Mouse (Mus musculus) adipocyte (in vitro differentiated cells): ENCODE measurements around the gene Scamp4.
"Not testable (repeated sequence)": the region's sequence is repeated elsewhere in the genome, so short reads cannot be mapped to it uniquely, and the experiment has no call there.

Experiments
- DNase-seq: peaks from one replicate; pipeline ENCODE4 v3.0.0-alpha.2; 2016; ENCODE audit warnings: low spot score

The Scamp4 gene

GRCm38 (mm10) chr10:80578131-80578750, 24.4 kb upstream of the Scamp4 start:
- DNase-seq, result peak; percentile 83

- DNase-seq, result peak; percentile 77
Observed at GRCm38 (mm10) chr10:80578911-80579310, 23.8 kb upstream of the Scamp4 start.

GRCm38 (mm10) chr10:80583047-80583446, 19.6 kb upstream of the Scamp4 start:
- DNase-seq, result no peak

- DNase-seq, result no peak
Observed at GRCm38 (mm10) chr10:80584045-80584488, 18.6 kb upstream of the Scamp4 start.

- no peak for DNase-seq
Observed at GRCm38 (mm10) chr10:80584642-80585552, 17.8 kb upstream of the Scamp4 start.

- DNase-seq, result no peak
Observed at GRCm38 (mm10) chr10:80585581-80585980, 17.1 kb upstream of the Scamp4 start.

GRCm38 (mm10) chr10:80586407-80587304, 16.0 kb upstream of the Scamp4 start:
- DNase-seq, result no peak

- no peak for DNase-seq
Observed at GRCm38 (mm10) chr10:80587305-80587657, 15.4 kb upstream of the Scamp4 start.

- DNase-seq, result peak; percentile 30
Observed at GRCm38 (mm10) chr10:80589127-80589878, 13.4 kb upstream of the Scamp4 start.

GRCm38 (mm10) chr10:80589879-80590854, 12.5 kb upstream of the Scamp4 start, which contains the start of gene Abhd17a:
Gene Abhd17a (minus strand): TSS chr10:80590341.
- DNase-seq, result peak; percentile 98

GRCm38 (mm10) chr10:80596318-80596717, 6.4 kb upstream of the Scamp4 start:
- DNase-seq, result no peak

GRCm38 (mm10) chr10:80603364-80603763, 692 bp downstream of the Scamp4 start:
- no peak for DNase-seq

GRCm38 (mm10) chr10:80604001-80604509, 1.4 kb downstream of the Scamp4 start:
- DNase-seq, result no peak

- no peak for DNase-seq
Observed at GRCm38 (mm10) chr10:80604988-80605387, 2.3 kb downstream of the Scamp4 start.

GRCm38 (mm10) chr10:80605721-80606120, 3.0 kb downstream of the Scamp4 start, which contains the start of gene Gm49322:
Gene Gm49322 (plus strand): TSS chr10:80606021.
- not testable (repeated sequence) for DNase-seq

- no peak for DNase-seq
Observed at GRCm38 (mm10) chr10:80606306-80606705, 3.6 kb downstream of the Scamp4 start.

GRCm38 (mm10) chr10:80606737-80607350, 4.2 kb downstream of the Scamp4 start:
- DNase-seq, result no peak

GRCm38 (mm10) chr10:80608435-80608834, 5.8 kb downstream of the Scamp4 start:
- no peak for DNase-seq

GRCm38 (mm10) chr10:80609269-80609924, 6.7 kb downstream of the Scamp4 start:
- DNase-seq, result no peak
